Mouse (Mus musculus) right cerebral cortex, adult 2 months (tissue): ENCODE measurements at regions not wholly inside any gene's neighbourhood (a gene's known extent, or its start where the extent isn't known, plus 50 kb on each side); places are given as distances from the start of the nearest gene placed in this dataset.

Experiments
- DNase-seq, 2 experiments: peaks; one replicate each; pipeline ENCODE4 v3.0.0; 2021 to 2022; ENCODE audit warnings: low spot score in 2 of 2

DNA sequence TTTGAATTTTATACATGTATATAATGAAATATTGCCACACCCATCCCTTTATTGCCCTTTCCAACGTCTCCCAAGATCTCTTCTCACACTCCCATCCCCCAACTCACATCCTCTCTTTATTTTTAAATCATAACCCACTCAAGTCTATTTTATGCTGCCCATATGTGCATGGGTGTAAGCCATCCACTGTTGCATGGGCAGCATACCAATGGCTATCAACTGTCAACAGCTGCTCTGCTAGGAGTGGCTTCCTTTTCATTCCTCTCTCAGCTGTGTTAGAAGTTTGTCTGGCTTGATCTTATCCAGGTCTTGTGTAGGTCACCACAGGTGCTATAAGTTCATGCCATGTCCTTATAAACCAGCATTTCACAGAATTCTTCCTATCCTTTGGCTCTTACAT, 409.2 kb upstream of the Klf4 start:
- no peak for DNase-seq

GRCm38 (mm10) chr4:55938383-55938782, 406.1 kb upstream of the Klf4 start:
- DNase-seq = no peak

DNA sequence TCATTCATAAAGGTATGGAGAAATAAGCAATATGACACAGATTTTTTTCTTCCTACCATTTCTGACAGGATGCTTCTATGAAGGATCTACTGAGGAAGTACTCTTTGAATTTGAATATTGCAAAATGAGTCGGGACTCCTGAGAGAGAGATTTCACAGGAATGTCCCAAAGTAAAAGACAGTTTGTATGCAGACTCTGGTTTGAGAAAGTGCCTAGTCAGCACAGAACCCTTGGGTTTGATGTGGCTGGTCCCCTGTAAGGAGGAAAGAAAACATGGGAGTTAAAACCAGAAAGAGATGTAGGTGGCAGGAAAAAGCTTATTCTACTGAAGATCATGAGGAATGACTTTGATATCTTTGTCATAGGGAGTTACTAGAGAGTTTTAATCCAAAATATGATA, 405.6 kb upstream of the Klf4 start:
- no peak for DNase-seq

DNA sequence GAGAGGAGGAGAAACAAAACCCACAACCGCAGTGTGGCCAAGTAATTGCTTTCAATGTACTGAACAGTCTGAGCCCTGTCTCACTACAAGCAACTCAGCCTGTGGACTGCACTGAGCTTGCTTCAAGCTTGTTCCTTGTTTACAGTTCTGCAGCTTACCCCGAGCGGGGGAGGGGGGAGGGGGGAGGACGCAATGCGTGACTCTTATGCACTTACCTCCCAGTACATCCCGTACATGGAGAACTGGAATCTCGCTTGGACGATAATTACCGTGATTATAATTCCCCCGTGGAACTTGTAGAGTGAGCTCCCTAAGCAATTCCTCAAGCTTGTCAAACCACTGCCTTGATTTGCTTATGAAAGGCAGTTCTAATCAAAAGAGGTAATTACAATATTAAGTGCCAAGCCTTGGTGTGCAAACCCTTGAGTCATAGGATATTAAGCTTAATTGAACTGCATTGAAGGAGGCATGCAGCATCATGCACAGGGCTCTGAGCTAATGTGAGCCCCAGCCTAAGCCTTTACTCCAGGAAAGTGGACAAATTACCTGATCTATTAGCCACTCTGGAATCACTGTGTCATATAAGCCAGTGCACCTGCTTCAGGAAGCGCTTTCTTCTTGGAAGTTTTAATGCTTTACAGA, 397.0 kb upstream of the Klf4 start:
- DNase-seq = peak; percentile 14 to 39

GRCm38 (mm10) chr4:55928670-55929069, 396.4 kb upstream of the Klf4 start:
- DNase-seq = peak; percentile 31 to 32

DNA sequence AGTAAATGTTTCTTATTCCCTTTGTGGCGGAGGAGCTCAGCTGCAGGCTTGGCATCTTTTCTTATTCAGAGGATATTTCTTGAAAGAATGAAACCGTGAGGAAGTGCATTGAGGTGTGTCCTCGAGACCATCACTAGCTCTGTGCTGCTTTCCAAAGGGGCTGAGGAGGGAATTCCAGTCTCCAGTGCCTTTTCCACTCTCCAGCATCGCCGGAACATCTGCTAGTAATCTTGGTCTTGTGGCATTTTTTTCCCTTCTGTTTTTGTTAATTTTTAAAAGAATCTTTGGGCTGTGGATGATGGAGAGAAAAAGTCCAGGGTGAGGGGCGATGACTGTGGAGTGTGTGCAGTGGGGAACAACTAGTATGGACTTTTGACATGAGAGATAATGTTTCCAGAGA, 395.9 kb upstream of the Klf4 start:
- no peak for DNase-seq

DNA sequence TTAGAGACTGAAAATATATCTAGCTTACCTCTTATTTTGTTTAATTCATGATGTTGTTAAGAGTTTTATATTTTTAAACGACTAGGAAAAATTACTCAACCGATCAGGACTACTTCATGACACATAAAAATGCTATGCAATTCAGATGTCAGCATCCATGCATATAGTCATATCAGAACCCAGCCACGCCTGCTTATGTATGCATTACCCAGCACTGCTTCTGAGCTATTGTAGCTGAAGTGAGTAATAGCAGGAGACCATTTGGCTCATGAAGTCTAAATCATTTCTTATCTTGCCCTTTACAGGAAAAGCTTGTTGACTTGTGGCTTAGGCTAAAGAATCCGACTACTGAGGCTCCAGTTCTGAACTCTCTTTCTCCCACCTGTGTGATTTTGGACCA, 395.1 kb upstream of the Klf4 start:
- no peak for DNase-seq

DNA sequence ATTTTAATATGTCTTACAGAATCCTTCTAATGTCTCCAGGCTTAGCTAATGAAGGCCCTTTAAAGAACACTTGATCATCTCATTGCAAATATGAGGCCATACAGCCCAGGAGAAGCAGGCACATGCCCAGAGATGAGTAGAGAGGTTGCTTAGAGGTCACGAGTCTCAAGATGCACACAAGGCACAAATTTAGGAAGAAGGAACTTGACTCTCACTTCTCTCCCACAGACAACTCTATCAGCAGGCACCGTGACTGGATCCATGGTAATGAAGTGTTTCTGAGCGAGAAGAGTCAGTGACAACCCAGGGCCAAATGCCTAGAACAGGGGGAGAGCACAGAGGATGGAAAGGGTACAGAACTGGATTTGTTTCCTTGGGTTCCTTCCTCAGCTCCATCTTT, 392.7 kb upstream of the Klf4 start:
- no peak for DNase-seq

DNA sequence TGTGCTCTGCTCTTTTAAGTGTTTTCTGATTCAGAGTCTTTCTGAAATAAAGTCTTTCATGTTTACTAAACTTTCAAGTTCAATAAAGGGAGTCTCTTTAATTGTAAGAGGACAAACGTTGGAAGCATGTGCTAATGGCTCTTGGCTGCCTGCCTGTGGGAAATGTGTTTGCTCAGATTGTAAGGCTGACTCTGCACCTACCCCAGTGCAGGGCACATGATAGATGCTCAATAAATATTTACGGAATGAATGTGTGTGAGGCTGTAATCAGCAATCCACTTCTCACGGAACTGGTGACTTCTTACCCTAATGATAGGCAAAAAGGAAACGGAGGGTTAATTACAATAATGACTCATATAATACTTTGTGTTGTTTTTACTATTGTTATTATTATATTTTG, 389.0 kb upstream of the Klf4 start:
- no peak for DNase-seq

GRCm38 (mm10) chr4:55894116-55894885, 362.0 kb upstream of the Klf4 start:
- no peak for DNase-seq

DNA sequence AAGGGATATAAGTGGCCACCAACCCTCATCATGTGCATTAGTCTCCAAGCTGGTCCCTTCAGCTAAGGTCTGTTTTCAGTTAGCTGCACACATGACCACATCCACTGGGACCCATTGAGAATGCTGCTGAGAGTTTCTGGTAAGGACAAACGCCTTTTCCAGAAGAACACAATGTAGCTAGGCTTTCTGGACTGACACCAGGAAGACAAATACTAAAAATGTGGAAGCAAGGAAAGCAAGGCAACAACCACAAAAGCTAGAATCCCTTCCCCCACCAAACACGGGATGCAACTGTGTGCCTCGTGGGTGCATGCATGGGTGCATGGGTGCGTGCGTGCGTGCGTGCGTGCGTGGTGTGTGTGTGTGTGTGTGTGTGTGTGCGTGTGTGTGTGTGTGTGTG, 359.4 kb upstream of the Klf4 start:
- no peak for DNase-seq

DNA sequence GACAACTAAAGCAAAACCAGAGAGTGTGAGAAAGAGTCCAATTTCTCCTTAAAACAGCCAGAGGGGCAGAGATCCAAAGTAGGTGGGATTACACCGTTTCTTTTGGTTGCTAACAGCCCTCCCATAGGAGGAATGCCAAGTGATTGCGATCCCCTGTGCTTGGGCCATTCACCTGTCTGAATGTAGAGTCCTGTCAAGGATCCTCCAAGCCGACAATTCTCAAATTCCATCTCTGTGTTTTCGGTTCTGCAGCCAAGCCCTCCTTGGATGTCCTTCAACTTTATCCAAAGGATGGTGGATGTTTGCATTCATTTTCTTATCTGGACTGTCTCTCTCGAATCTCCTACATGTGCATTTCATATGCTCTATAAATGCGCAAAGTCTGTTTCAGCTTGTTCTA, 355.3 kb upstream of the Klf4 start:
- DNase-seq = no peak

DNA sequence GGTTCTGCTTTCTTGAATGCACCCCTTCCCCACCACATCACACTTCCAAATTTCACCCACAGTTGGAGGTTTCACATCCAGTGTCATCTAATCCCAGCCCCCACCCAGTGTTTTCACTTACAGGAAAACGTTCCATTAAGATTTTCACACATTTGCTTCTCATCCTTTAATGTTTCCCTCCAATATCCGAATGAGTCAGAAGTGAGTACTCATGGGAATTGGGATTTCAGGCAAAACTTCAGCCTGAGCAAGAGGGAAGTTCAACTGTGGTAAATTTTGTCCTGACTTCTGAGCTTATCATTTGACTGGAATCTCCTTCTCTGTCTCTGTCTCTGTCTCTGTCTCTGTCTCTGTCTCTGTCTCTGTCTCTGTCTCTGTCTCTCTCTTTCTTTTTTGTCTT, 350.3 kb upstream of the Klf4 start:
- no peak for DNase-seq

DNA sequence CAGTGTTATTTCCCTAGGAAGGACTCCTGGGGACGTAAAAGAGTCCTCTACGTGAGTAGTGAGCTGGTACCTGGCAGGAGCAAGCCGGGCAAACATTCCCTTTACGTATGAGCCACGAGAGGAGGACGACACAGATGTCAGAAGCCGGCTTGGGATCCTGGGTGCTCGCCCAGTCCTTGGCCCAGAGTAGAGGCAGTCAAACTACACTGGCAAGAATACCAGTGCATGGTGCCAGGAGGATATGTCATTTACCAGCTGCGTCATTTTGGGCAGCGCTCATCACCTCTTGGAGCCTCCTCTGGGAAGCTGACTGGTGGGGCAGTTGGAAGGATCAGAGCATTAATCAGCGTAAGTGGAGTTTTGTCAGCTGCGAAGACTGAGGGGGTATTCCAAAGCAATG, 343.0 kb upstream of the Klf4 start:
- DNase-seq = peak in 1 of 2 experiments; percentile 3

DNA sequence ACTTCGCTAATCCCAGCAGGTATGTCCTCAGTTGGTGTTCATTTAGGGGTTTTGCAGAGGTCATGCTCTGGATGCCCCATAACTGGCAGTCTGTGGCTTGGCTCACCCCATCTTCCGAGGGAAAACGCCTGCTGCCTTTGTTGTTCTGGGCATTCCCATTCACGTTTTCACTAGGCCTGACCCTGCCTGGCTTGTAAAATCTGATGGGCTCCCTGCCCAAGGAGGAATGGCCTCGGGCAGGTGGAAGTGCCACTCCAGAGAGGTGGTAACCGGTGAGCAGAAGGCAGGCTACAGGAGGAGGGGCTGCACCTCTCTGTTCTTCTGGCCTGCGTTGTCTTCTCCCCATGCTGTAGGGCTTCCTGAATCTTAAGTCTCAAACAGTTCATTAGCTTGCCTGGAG, 342.6 kb upstream of the Klf4 start:
- no peak for DNase-seq

DNA sequence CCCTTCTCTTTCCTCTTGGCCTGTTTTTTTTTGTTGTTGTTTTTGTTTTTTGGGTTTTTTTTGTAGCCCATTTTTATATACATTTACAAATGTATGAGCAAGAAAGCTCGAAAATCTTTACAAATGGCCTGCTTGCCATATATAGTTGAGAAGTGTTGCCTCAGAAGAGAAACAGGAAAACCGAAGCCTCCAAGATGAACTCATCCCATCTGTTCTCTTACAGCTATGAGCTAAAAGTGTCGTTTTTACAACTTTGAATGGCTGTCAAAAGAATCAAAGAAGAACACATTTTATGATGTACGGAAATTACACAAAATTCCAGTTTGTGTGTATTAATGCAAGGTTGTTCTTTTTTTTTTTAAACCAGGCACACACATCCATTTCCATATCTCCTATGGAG, 342.0 kb upstream of the Klf4 start:
- peak in 1 of 2 experiments; percentile 5 for DNase-seq

GRCm38 (mm10) chr4:55860055-55860454, 327.8 kb upstream of the Klf4 start:
- DNase-seq = no peak

DNA sequence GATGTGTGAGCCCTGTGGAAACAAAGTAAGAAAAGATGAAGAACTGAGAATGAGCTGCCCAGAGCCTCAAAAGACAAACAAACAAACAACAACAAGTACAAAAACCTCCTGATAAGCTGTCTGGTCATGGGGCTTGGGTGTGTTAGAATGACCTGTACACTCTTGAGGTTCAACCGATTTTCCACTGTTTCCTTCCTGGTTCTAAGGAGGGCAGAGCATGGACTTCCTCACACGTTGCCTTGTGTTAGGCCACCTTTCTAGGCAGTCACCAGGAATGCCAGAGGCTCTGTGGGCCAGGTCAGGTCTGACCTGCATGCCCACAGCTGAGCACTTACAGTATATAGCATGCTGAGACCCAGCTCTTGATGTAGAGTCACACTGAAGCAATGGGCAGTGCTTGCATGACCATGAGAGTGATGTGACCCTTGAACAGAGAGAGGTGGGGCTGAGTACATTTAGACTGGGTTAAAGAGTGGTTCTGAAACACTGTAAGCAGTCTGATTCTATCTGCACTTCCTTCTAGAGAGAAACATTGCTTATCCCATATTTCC, 327.0 kb upstream of the Klf4 start:
- DNase-seq = no peak

GRCm38 (mm10) chr4:55851430-55851829, 319.2 kb upstream of the Klf4 start:
- DNase-seq = no peak

DNA sequence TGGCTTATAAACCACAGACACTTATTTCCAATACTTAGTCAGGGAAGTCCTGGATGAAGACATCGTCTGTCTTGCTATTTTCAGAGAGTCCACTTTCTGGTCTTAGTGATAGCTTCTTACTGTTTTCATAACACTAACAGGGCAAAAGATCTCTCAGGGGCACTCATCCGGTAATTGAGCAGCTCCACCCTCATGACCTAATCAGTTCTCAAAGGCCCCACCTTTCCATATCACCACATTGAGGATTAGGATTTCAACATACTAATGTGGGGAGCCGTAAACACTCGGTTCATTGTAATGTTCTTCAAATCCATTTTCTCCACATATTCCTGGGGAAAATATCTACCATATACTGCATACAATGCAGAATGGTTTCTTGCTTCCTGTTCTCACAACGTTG, 318.8 kb upstream of the Klf4 start:
- DNase-seq = no peak

DNA sequence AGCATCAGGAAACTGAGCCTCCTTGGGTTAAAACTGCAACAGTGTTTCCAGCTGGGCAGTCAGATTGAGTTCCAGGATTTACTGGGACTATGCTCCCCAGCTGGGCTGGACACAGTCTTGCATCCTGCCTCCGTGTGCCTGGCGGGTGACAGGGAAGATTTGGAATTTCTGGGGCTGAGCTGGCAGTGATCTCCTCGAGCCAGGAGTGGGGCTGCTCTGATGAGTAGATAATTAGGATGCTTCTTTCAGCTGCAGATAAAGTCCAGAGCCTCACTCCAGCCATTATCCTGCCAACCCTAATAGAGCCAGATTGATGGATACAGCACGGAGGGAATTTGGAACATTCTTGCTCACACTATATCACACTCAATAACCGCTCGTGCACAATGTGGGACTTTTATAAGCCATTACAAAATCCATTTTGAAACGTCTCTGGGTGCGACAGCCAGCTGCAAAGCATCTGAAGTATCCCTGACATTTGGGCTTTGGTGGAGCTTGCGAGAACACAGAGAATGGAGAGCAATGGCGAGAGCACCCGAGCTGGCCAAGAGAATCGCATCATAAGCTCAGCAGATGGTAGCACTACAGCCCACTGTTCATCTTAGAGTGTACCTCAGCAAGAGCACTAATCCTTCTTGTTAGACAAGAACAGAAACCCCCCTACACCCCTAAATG, 311.6 kb upstream of the Klf4 start:
- DNase-seq = no peak

DNA sequence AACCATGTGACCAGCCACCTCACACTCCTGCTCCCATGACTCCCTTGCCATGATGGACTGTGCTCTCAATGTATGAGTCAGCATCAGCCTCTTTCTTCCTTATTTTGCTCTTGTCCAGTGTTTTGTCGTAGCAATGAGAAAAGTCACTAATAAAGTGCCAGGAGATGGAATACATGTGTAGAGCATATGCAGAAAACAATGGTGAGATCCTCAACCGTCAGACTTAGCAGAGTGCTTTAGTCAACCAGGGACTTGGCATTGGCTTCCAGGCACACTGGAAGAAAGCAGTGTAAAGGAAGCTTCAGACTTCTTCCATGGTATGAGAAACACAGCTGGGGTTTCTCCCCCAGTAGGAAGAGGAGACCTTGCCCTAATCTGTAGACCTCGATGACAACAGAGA, 306.3 kb upstream of the Klf4 start:
- no peak for DNase-seq
